Mouse (Mus musculus) mesoderm, embryonic 11.5 days (tissue): ENCODE results near the gene Marc1.

Experiments used
- DNase-seq: peaks from one replicate; pipeline ENCODE4 v3.0.0-alpha.2; 2012; ENCODE audit warnings: low read depth, low spot score

Gene Marc1

GRCm38 (mm10) chr1:184763866-184764265, 47.2 kb downstream of the Marc1 start:
- no peak for DNase-seq

GRCm38 (mm10) chr1:184762941-184763340, 48.2 kb downstream of the Marc1 start:
- no peak for DNase-seq

GRCm38 (mm10) chr1:184761988-184762387, 49.1 kb downstream of the Marc1 start:
- no peak for DNase-seq

- DNase-seq: no peak
Observed at GRCm38 (mm10) chr1:184752671-184753070, 58.4 kb downstream of the Marc1 start.

- no peak for DNase-seq
Observed at GRCm38 (mm10) chr1:184750114-184750664, 60.9 kb downstream of the Marc1 start.

- no peak for DNase-seq
Observed at GRCm38 (mm10) chr1:184748692-184749152, 62.4 kb downstream of the Marc1 start.

- DNase-seq: peak; percentile 76
Observed at GRCm38 (mm10) chr1:184737876-184738479, 73.1 kb downstream of the Marc1 start.

GRCm38 (mm10) chr1:184737228-184737627, 73.9 kb downstream of the Marc1 start:
- no peak for DNase-seq
